Mouse (Mus musculus) urinary bladder, postnatal 14 days (tissue): Measurements from ENCODE around the gene Col8a2.

ENCODE experiments used
- DNase-seq: peaks from one replicate; pipeline ENCODE4 v3.0.0; 2021; ENCODE audit warnings: low spot score

Gene Col8a2

GRCm38 (mm10) chr4:126331751-126332150, 45.2 kb downstream of the Col8a2 start:
- no peak for DNase-seq

- no peak for DNase-seq
These were observed 45.8 kb downstream of the Col8a2 start for GRCm38 (mm10) chr4:126332358-126332757.

- no peak for DNase-seq
These were observed 52.9 kb downstream of the Col8a2 start for GRCm38 (mm10) chr4:126339461-126339860.

GRCm38 (mm10) chr4:126343451-126343850, 56.9 kb downstream of the Col8a2 start:
- DNase-seq = no peak

- DNase-seq = no peak
These were observed 73.5 kb downstream of the Col8a2 start for GRCm38 (mm10) chr4:126360069-126360468.
